9 mouse cellular contexts compared by ENCODE assay signal in genomic region chr1:92360255-92360654, GRCm38 (mm10).
DNase-seq lines count a peak whose midpoint lies in the region; ATAC-seq and TF ChIP-seq lines count a peak whose summit lies in the region.
"Had no signal": no experiment of that assay in that cellular context is flagged by ENCODE, and none has a peak within 500 bp of the region (broad histone marks: within the 10 kb centered on the region; RNA-seq: fewer than 3 reads in every experiment).

No protein-coding gene starts in this region.

- H3K4me1 ChIP-seq in midbrain, embryonic 10.5 days: no peaks in the 10 kb centered on the region
- H3K4me1 ChIP-seq in midbrain, embryonic 13.5 days (replicated peaks): peaks cover 21% of the 10 kb centered on the region
- no peaks in the 10 kb centered on the region for H3K4me1 ChIP-seq in limb, embryonic 14.5 days (ENCODE audit: control insufficient read depth, insufficient read depth, low read length)

- peak; percentile 69 for DNase-seq in midbrain, embryonic 10.5 days (ENCODE audit: low spot score)
- DNase-seq in adrenal gland, adult (ENCODE audit: inconsistent age in 2 of 2, low spot score in 1 of 2): peak; percentile 65 to 92
- DNase-seq in cerebellum, postnatal 4 days (ENCODE audit: low spot score in 2 of 2): peak; percentile 63 to 83
- DNase-seq in induced T-regulatory cell, adult 2 months (ENCODE audit: low read depth): peak; percentile 61
- DNase-seq in limb, embryonic 14.5 days (ENCODE audit: low spot score): peak; percentile 66
- DNase-seq in retina, postnatal 1 day: peak; percentile 72
- DNase-seq in yolk sac, embryonic 10.5 days (ENCODE audit: low spot score): peak; percentile 36

- 18% methylated on average over 7 of the region's 7 CpGs for WGBS in midbrain, embryonic 10.5 days
- 14% methylated on average over 7 of the region's 7 CpGs for WGBS in midbrain, embryonic 13.5 days
- WGBS in limb, embryonic 14.5 days: 15% methylated on average over 7 of the region's 7 CpGs

- no peak overlapping the region for H3K4me2 ChIP-seq in midbrain, embryonic 13.5 days (replicated peaks)
- no peak overlapping the region for H3K4me2 ChIP-seq in limb, embryonic 14.5 days (replicated peaks; ENCODE audit: low read depth, low read length, severe bottlenecking)
- H3K4me2 ChIP-seq: heart, embryonic 13.5 days had no signal

- no peak overlapping the region for H3K9ac ChIP-seq in midbrain, embryonic 13.5 days (replicated peaks)
- H3K9ac ChIP-seq in limb, embryonic 14.5 days (ENCODE audit: low read depth, low read length, severe bottlenecking): no peak overlapping the region
- H3K9ac ChIP-seq: heart, embryonic 13.5 days had no signal

- no peak overlapping the region for H3K27ac ChIP-seq in midbrain, embryonic 10.5 days (replicated peaks)
- H3K27ac ChIP-seq in midbrain, embryonic 13.5 days: no peak overlapping the region
- H3K27ac ChIP-seq in limb, embryonic 14.5 days (replicated peaks; ENCODE audit: low read depth, low read length): no peak overlapping the region
- H3K27ac ChIP-seq: heart, embryonic 13.5 days had no signal

- no peak; the same call in 1 of the 2 replicates for ATAC-seq in midbrain, embryonic 13.5 days
- ATAC-seq in limb, embryonic 14.5 days (ENCODE audit: low FRiP score, low read depth): no peak

- TF ChIP-seq POLR2A in limb, embryonic 14.5 days (IDR thresholded peaks at IDR 0.05; ENCODE audit: borderline replicate concordance, extremely low read depth, insufficient read depth, insufficient read length): no peak

- no peak overlapping the region for H3K4me3 ChIP-seq in midbrain, embryonic 10.5 days
- no peak overlapping the region for H3K4me3 ChIP-seq in midbrain, embryonic 13.5 days (replicated peaks)
- no peak overlapping the region for H3K4me3 ChIP-seq in limb, embryonic 14.5 days (replicated peaks; ENCODE audit: low read length)
- H3K4me3 ChIP-seq: heart, embryonic 13.5 days had no signal

- no peaks in the 10 kb centered on the region for H3K27me3 ChIP-seq in midbrain, embryonic 10.5 days (ENCODE audit: low read depth, poor library complexity, severe bottlenecking)
- no peaks in the 10 kb centered on the region for H3K27me3 ChIP-seq in midbrain, embryonic 13.5 days
- H3K27me3 ChIP-seq in limb, embryonic 14.5 days (ENCODE audit: control insufficient read depth, insufficient read depth, low read length): no peaks in the 10 kb centered on the region

- no peaks in the 10 kb centered on the region for H3K9me3 ChIP-seq in midbrain, embryonic 10.5 days (replicated peaks)
- no peaks in the 10 kb centered on the region for H3K9me3 ChIP-seq in midbrain, embryonic 13.5 days
- H3K9me3 ChIP-seq in limb, embryonic 14.5 days (ENCODE audit: control insufficient read depth, low read length): no peaks in the 10 kb centered on the region
- H3K9me3 ChIP-seq: heart, embryonic 13.5 days had no signal

- no peaks in the 10 kb centered on the region for H3K36me3 ChIP-seq in midbrain, embryonic 10.5 days
- H3K36me3 ChIP-seq in midbrain, embryonic 13.5 days: no peaks in the 10 kb centered on the region
- H3K36me3 ChIP-seq in limb, embryonic 14.5 days (ENCODE audit: control insufficient read depth, insufficient read depth, low read length): no peaks in the 10 kb centered on the region
- H3K36me3 ChIP-seq: heart, embryonic 13.5 days had no signal
